Mouse (Mus musculus): ENCODE measurements around the gene Slc29a2. TPM values are rescaled to one million over a fixed set of nuclear protein-coding genes. Genes with fewer than 3 reads are reported as not detected.
A peak's percentile ranks its signal among the peaks of the same experiment; 100 is the strongest.

Slc29a2 gene
- polyA plus RNA-seq, 1 experiment from 2014 or later: 0.86 TPM

- Histone ChIP-seq H3K9me3 (replicated peaks) (no peaks in the 10 kb centered on the region), H3K4me2 (no peak overlapping the region)
Observed at GRCm38 (mm10) chr19:5032686-5033085, 9.0 kb downstream of the Slc29a2 start.

DNA sequence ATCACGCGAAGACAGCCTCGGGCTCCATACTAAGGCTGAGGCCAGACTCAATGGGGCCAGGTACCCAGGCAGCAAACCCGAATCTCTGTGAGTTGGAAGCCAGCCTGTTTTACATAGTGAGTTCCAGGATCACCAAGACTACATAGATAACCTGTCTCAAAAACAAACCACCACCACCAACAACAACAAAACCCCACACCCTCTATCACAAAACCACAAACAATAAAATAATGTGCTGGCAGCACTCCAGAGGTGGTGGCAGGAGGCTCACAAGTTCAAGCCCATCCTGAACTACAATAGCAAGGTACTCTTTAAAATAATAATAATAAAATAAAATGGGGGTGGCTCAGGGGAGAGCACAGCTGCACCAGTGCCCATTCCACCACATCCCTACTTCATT, 12.9 kb downstream of the Slc29a2 start:
- peaks cover 41% of the 10 kb centered on the region for H3K4me1 ChIP-seq (replicated peaks)
- H3K27me3 ChIP-seq: peaks cover 4% of the 10 kb centered on the region; the same call in 1 of the 2 replicates
- no peak for ATAC-seq (ENCODE audit: insufficient read depth)
- WGBS (ENCODE audit: insufficient replicate concordance): 67% methylated on average over 4 of the region's 4 CpGs
- no peak overlapping the region for H3K27ac ChIP-seq (replicated peaks)
- H3K4me3 ChIP-seq (replicated peaks): no peak overlapping the region
- H3K4me2 ChIP-seq: no peak overlapping the region
- H3K9me3 ChIP-seq (replicated peaks): no peaks in the 10 kb centered on the region
- H3K9ac ChIP-seq: no peak overlapping the region
- H3K36me3 ChIP-seq (replicated peaks): no peaks in the 10 kb centered on the region

More at GRCm38 (mm10) chr19:5032686-5033085, 9.0 kb downstream of the Slc29a2 start:
- WGBS (ENCODE audit: insufficient replicate concordance): 61% methylated on average over 3 of the region's 3 CpGs
- no peaks in the 10 kb centered on the region for H3K36me3 ChIP-seq (replicated peaks)
- H3K9ac ChIP-seq: no peak overlapping the region
- peaks cover 4% of the 10 kb centered on the region; the same call in 1 of the 2 replicates for H3K27me3 ChIP-seq
- H3K27ac ChIP-seq (replicated peaks): no peak overlapping the region
- no peak for ATAC-seq (ENCODE audit: insufficient read depth)
- no peak overlapping the region for H3K4me3 ChIP-seq (replicated peaks)
- peaks cover 3% of the 10 kb centered on the region; the same call in 1 of the 2 replicates for H3K4me1 ChIP-seq (replicated peaks)

GRCm38 (mm10) chr19:5037678-5038571, 14.3 kb downstream of the Slc29a2 start:
- Histone ChIP-seq H3K4me1 (replicated peaks) (peaks cover 52% of the 10 kb centered on the region), H3K27me3 (peaks cover 4% of the 10 kb centered on the region; the same call in 1 of the 2 replicates), H3K27ac (replicated peaks) (0 out of 2 replicates have a peak overlapping the region, but pooled peaks have one; percentile 14), H3K4me3 (replicated peaks) (peak overlapping the region; percentile 70), H3K4me2 (peak overlapping the region; percentile 91), H3K9me3 (replicated peaks) (no peaks in the 10 kb centered on the region), H3K36me3 (replicated peaks) (no peaks in the 10 kb centered on the region), H3K9ac (peak overlapping the region; percentile 69; the same call in 1 of the 2 replicates)
- 4% methylated on average over 32 of the region's 32 CpGs for WGBS (ENCODE audit: insufficient replicate concordance)
- ATAC-seq (ENCODE audit: insufficient read depth): peak; percentile 23; the same call in 1 of the 2 replicates

DNA sequence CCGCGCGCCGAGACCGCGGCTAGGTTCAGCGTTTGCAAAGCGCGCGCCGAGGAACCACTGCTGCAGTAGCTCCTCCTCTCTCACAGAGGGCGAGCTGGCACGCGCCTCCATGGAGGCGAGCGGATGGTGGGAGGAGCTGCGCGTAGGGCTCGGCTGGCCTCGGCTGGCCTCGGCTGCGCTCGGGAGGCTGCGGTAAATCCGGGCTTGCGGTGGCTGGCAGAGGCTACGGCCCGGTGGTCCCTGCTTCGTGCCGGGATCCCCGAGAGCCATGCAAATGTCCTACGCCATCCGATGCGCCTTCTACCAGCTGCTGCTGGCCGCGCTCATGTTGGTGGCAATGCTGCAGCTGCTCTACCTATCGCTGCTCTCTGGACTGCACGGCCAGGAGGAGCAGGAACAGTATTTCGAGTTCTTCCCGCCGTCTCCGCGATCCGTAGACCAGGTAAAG, 15.1 kb downstream of the Slc29a2 start, which contains the start of the genes B4gat1 and AC124502.3:
B4gat1 (plus strand) TSS at position 118 of the 448 bp plus-strand sequence.
AC124502.3 (plus strand) TSS at position 183 of the 448 bp plus-strand sequence.
- Histone ChIP-seq H3K9ac (peak within 1 kb of the TSS; percentile 69), H3K27ac (replicated peaks) (0 out of 2 replicates have a peak within 1 kb of the TSS, but pooled peaks have one; percentile 14), H3K4me2 (peak within 1 kb of the TSS; percentile 91), H3K27me3 (peaks cover 4% of the 10 kb centered on the region; the same call in 1 of the 2 replicates), H3K36me3 (replicated peaks) (no peaks in the 10 kb centered on the region), H3K9me3 (replicated peaks) (no peaks in the 10 kb centered on the region), H3K4me3 (replicated peaks) (peak within 1 kb of the TSS; percentile 70), H3K4me1 (replicated peaks) (peaks cover 52% of the 10 kb centered on the region)
- 0% methylated on average over 42 of the region's 44 CpGs for WGBS (ENCODE audit: insufficient replicate concordance)
- peak; percentile 78 for ATAC-seq (ENCODE audit: insufficient read depth)

- H3K27ac ChIP-seq (replicated peaks): no peak overlapping the region
- H3K4me3 ChIP-seq (replicated peaks): peak overlapping the region; percentile 70
- H3K36me3 ChIP-seq (replicated peaks): no peaks in the 10 kb centered on the region
- peak overlapping the region; percentile 69 for H3K9ac ChIP-seq
- H3K9me3 ChIP-seq (replicated peaks): no peaks in the 10 kb centered on the region
- H3K27me3 ChIP-seq: peaks cover 4% of the 10 kb centered on the region; the same call in 1 of the 2 replicates
- H3K4me2 ChIP-seq: peak overlapping the region; percentile 91
- H3K4me1 ChIP-seq (replicated peaks): peaks cover 52% of the 10 kb centered on the region
- no peak for ATAC-seq (ENCODE audit: insufficient read depth)
- 22% methylated on average over 41 of the region's 41 CpGs for WGBS (ENCODE audit: insufficient replicate concordance)
Observed at GRCm38 (mm10) chr19:5039301-5040114, 15.8 kb downstream of the Slc29a2 start.

GRCm38 (mm10) chr19:5040862-5041523, 17.3 kb downstream of the Slc29a2 start, which contains the start of gene Brms1:
Brms1 (plus strand) TSS chr19:5041354.
- 3% methylated on average over 40 of the region's 40 CpGs for WGBS (ENCODE audit: insufficient replicate concordance)
- peaks cover 4% of the 10 kb centered on the region; the same call in 1 of the 2 replicates for H3K27me3 ChIP-seq
- H3K4me1 ChIP-seq (replicated peaks): peaks cover 52% of the 10 kb centered on the region
- H3K4me3 ChIP-seq (replicated peaks): peak within 1 kb of the TSS; percentile 74
- H3K4me2 ChIP-seq: peak within 1 kb of the TSS; percentile 91
- peak; percentile 78 for ATAC-seq (ENCODE audit: insufficient read depth)
- no peaks in the 10 kb centered on the region for H3K9me3 ChIP-seq (replicated peaks)
- H3K27ac ChIP-seq (replicated peaks): peak within 1 kb of the TSS; percentile 84
- H3K36me3 ChIP-seq (replicated peaks): 0 out of 2 replicates have a peak, but pooled peaks cover 2% of the 10 kb centered on the region
- H3K9ac ChIP-seq: peak within 1 kb of the TSS; percentile 69

DNA sequence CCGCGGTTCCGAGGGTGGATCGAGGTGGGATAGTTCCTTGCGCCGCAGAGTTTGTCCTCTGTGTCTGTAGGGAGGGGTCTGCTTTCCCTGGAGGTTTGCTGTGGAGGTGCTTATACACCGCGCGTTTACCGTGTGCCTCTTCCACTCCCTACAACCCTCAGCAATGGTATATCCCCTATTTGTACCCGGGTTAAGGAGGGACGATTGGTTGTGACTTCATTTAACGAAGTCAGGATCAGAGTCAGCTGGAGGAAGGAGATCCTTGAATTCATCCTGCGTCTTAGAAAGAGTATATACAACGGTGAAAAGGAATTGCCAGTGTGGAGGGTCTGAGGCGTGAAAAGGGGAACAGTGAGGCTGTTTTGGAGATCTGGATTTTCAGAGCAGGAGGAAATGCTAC, 17.9 kb downstream of the Slc29a2 start:
- peak overlapping the region; percentile 84 for H3K27ac ChIP-seq (replicated peaks)
- H3K9ac ChIP-seq: peak overlapping the region; percentile 69
- H3K36me3 ChIP-seq (replicated peaks): peaks cover 8% of the 10 kb centered on the region
- peak overlapping the region; percentile 74 for H3K4me3 ChIP-seq (replicated peaks)
- H3K27me3 ChIP-seq: peaks cover 4% of the 10 kb centered on the region; the same call in 1 of the 2 replicates
- H3K9me3 ChIP-seq (replicated peaks): no peaks in the 10 kb centered on the region
- no peak for ATAC-seq (ENCODE audit: insufficient read depth)
- peak overlapping the region; percentile 91 for H3K4me2 ChIP-seq
- WGBS (ENCODE audit: insufficient replicate concordance): 1% methylated on average over 16 of the region's 16 CpGs
- peaks cover 52% of the 10 kb centered on the region for H3K4me1 ChIP-seq (replicated peaks)

DNA sequence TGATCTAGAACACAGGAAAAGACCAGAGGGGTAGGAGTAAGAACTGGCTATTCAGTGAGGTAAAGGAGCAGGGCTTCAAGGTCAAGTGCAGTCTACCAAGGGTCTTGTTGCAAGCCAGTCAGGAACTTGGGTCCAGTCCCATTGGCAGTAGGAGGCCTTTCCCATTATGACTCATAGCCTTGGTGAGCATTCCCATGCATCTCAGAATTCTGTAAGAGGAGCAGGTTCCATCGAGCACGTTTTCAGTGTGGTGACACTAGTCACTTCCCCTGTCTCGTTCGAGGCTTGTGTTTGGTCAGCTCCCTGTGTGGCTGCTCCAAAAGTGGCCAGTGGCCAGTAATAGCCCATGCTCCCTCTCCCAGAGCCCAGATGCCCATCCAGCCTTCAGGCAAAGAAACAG, 21.9 kb downstream of the Slc29a2 start:
- no peak for ATAC-seq (ENCODE audit: insufficient read depth)
- no peak overlapping the region for H3K27ac ChIP-seq (replicated peaks)
- H3K9ac ChIP-seq: no peak overlapping the region
- H3K4me3 ChIP-seq (replicated peaks): no peak overlapping the region
- peaks cover 24% of the 10 kb centered on the region for H3K4me1 ChIP-seq (replicated peaks)
- peaks cover 28% of the 10 kb centered on the region for H3K36me3 ChIP-seq (replicated peaks)
- peaks cover 5% of the 10 kb centered on the region for H3K27me3 ChIP-seq
- H3K4me2 ChIP-seq: no peak overlapping the region
- 62% methylated on average over 4 of the region's 4 CpGs for WGBS (ENCODE audit: insufficient replicate concordance)
- no peaks in the 10 kb centered on the region for H3K9me3 ChIP-seq (replicated peaks)

DNA sequence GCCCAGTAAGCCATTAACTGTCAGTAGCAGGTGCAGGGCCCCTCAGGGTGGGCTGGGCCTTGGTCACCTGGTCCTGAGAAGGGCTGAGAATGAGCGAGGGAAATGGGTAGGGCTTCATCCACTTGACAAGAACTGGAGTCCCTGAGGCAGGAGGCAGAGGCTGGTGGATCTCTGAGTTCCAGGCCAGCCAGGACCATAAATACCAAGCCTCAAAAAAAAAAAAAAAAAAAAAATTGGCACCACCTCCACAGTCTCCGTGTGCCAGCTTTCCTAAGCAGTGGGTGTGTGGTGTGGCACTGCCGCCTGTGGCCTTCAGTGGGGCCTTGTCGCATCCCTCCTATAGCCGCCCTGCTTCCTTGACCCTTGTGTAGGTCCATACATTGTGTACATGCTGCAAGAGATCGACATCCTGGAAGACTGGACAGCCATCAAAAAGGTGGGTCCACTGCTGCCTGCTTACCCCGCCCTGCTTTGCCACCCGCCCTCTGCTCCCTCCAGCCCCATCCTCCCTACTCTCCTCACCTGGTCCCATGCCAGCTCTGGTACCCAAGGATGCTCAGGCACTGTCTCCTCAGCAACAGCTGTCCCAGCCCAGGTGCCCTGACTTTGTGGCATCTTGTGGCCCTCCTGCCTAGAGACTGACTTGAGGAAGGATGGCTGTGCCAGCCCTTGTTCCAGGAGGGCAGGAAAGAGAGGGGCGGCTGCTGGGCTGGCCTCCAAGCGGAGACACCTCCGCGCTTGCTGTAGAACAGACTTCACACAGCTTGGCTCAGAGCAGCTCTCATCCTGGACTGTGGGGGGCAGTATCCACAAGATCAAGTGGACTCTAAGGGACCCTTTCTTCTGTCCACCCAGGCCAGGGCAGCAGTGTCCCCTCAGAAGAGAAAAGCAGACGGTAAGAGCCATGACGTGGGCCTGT, 24.7 kb downstream of the Slc29a2 start:
- no peak overlapping the region for H3K27ac ChIP-seq (replicated peaks)
- no peaks in the 10 kb centered on the region for H3K9me3 ChIP-seq (replicated peaks)
- H3K36me3 ChIP-seq (replicated peaks): peaks cover 28% of the 10 kb centered on the region
- H3K9ac ChIP-seq: no peak overlapping the region
- H3K4me2 ChIP-seq: no peak overlapping the region
- 78% methylated on average over 14 of the region's 14 CpGs for WGBS (ENCODE audit: insufficient replicate concordance)
- H3K4me3 ChIP-seq (replicated peaks): no peak overlapping the region
- H3K27me3 ChIP-seq: peaks cover 34% of the 10 kb centered on the region
- peaks cover 11% of the 10 kb centered on the region for H3K4me1 ChIP-seq (replicated peaks)
- no peak for ATAC-seq (ENCODE audit: insufficient read depth)

All from liver, embryonic 15.5 days (tissue).